Mouse (Mus musculus) G1E (cell line): ENCODE results near the gene Anxa6.

ENCODE experiments used
- CTCF ChIP-seq: IDR thresholded peaks from 2 replicates; pipeline ENCODE4 v1.5.1; 2012; ENCODE audit warnings: low read depth, low read length, inconsistent platforms, mixed read lengths
- GATA2 ChIP-seq: IDR thresholded peaks from 2 replicates; pipeline ENCODE4 v1.6.1; 2012; ENCODE audit warnings: low read depth, low read length, inconsistent platforms, borderline replicate concordance
- TAL1 ChIP-seq: conservative IDR thresholded peaks from 2 replicates; pipeline ENCODE4 v1.6.1; 2012; ENCODE audit warnings: low read depth, low read length, inconsistent platforms, mixed read lengths

GRCm38 (mm10) chr11:54950684-54951083, 82.6 kb downstream of the Anxa6 start:
- TF ChIP-seq CTCF, result no peak
- TF ChIP-seq GATA2, result no peak
- no peak for TF ChIP-seq TAL1
